Mouse (Mus musculus): ENCODE data around the gene Stpg4.

Gene Stpg4

GRCm38 (mm10) chr17:87351241-87352105 is 76.1 kb downstream of the Stpg4 start:
- DNase-seq (ENCODE audit: low spot score in 2 of 2): no peak

GRCm38 (mm10) chr17:87350471-87351240 is 76.9 kb downstream of the Stpg4 start:
- no peak for DNase-seq (ENCODE audit: low spot score in 2 of 2)

- no peak for DNase-seq (ENCODE audit: low spot score in 2 of 2)
Measured at GRCm38 (mm10) chr17:87349575-87349974, 78.0 kb downstream of the Stpg4 start.

GRCm38 (mm10) chr17:87349069-87349468 is 78.5 kb downstream of the Stpg4 start:
- DNase-seq (ENCODE audit: low spot score in 2 of 2): no peak

- DNase-seq (ENCODE audit: low spot score in 2 of 2): no peak
Measured at GRCm38 (mm10) chr17:87348353-87348752, 79.2 kb downstream of the Stpg4 start.

- DNase-seq (ENCODE audit: low spot score in 2 of 2): no peak
Measured at GRCm38 (mm10) chr17:87345252-87345593, 82.3 kb downstream of the Stpg4 start.

GRCm38 (mm10) chr17:87344441-87345251 is 82.9 kb downstream of the Stpg4 start:
- no peak for DNase-seq (ENCODE audit: low spot score in 2 of 2)

GRCm38 (mm10) chr17:87343060-87343703 is 84.4 kb downstream of the Stpg4 start:
- no peak for DNase-seq (ENCODE audit: low spot score in 2 of 2)
